Mouse (Mus musculus): Measurements from ENCODE around the gene Rsf1. TPM values are rescaled to one million over a fixed set of nuclear protein-coding genes. Genes with fewer than 3 reads are reported as not detected.

The Rsf1 gene
- polyA plus RNA-seq, 1 experiment: 3.6 TPM

DNA sequence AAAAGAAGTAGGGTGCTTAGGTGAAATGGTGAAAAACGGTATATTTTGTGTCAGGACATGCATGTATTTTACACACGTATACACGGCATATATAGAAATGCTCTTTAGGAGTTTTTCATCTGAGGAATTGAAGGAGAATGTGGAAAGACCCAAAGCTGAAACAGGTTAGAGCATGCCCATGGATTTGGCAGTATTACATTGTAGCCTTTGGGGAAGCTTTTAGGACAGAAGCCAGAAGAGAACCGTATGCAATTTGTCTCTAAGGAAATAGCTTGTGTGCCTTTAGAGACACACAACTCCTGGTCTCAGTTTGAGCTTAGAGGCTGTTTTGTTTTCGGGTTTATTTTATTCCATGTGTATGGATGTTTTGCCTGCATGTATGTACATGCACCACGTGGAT, 121.4 kb downstream of the Rsf1 start:
- H3ac ChIP-seq (ENCODE audit: control insufficient read depth, insufficient read length, low read depth): no peak overlapping the region

DNA sequence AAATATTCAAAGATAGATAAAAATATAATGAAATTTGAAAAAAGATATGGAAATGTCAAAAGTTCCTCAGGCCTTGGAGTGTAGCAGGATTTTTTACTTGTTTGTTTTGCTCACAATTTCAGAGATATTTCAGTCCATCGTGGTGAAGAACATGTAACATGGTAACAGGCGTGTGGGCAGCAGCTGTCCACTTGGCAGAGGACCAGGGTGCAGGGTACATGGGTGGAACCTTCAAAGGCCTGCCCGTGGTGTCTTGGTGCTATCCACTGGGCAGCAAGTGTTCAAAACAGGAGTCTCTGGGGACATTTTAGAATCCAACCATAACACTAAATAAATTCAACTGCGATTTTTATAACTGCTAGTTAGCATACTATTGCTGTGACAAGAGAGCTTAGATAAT, 127.4 kb downstream of the Rsf1 start:
- TF ChIP-seq CTCF (IDR thresholded peaks at IDR 0.05; ENCODE audit: control insufficient read depth, insufficient read depth, insufficient read length) (no peak), MAX (IDR thresholded peaks at IDR 0.05) (no peak)
- Histone ChIP-seq H3K4me3 (ENCODE audit: insufficient read depth, poor library complexity, severe bottlenecking) (no peak overlapping the region), H3K79me2 (ENCODE audit: control insufficient read depth, insufficient read depth) (peaks cover 64% of the 10 kb centered on the region), H3K79me3 (ENCODE audit: low read depth) (peaks cover 23% of the 10 kb centered on the region), H3K36me3 (ENCODE audit: control insufficient read depth, insufficient read depth) (peaks cover 5% of the 10 kb centered on the region), H3K27me3 (ENCODE audit: control insufficient read depth, insufficient read depth, insufficient read length) (no peaks in the 10 kb centered on the region), H3ac (ENCODE audit: control insufficient read depth, insufficient read length, low read depth) (no peak overlapping the region)

More for the DNA sequence above, 121.4 kb downstream of the Rsf1 start:
- no peaks in the 10 kb centered on the region for H3K27me3 ChIP-seq (ENCODE audit: control insufficient read depth, insufficient read depth, insufficient read length)
- H3K79me2 ChIP-seq (ENCODE audit: control insufficient read depth, insufficient read depth): peaks cover 99% of the 10 kb centered on the region
- no peaks in the 10 kb centered on the region for H3K36me3 ChIP-seq (ENCODE audit: control insufficient read depth, insufficient read depth)
- H3K79me3 ChIP-seq (ENCODE audit: low read depth): peaks cover 68% of the 10 kb centered on the region
- TF ChIP-seq MYOD1 (IDR thresholded peaks at IDR 0.05; ENCODE audit: control insufficient read depth, insufficient read length, low read depth) (no peak), FOSL1 (IDR thresholded peaks at IDR 0.05; ENCODE audit: insufficient read depth, low read length, poor library complexity, severe bottlenecking) (no peak), USF1 (IDR thresholded peaks at IDR 0.05; ENCODE audit: low read depth) (no peak), CTCF (IDR thresholded peaks at IDR 0.05; ENCODE audit: control insufficient read depth, insufficient read depth, insufficient read length) (no peak), CEBPB (IDR thresholded peaks at IDR 0.05; ENCODE audit: low read depth) (no peak), MAX (IDR thresholded peaks at IDR 0.05) (no peak), MYOG (IDR thresholded peaks at IDR 0.05; ENCODE audit: control insufficient read depth, extremely low read depth, insufficient read length) (no peak)
- no peak overlapping the region for H3K4me3 ChIP-seq (ENCODE audit: insufficient read depth, poor library complexity, severe bottlenecking)

DNA sequence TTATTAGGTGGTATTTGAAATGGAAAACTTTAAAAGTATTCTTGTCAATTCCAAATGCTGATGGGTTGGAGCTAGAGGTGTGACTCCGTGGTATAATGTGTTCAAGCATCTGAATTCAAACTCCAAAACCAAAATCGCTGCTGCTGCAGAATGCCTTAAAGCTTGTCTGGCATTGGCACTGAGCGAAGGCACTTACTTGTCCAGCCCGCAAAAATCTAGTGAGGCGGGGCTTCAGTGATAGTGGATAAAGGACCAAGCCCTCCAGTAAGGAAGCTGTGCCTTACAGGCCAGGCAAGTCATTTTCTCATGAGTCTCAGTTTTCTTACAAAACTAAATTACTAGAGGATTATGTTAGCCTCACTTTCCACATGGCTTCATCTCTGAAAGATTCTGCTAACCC, 128.1 kb downstream of the Rsf1 start:
- no peak for TF ChIP-seq MYOD1 (IDR thresholded peaks at IDR 0.05; ENCODE audit: control insufficient read depth, insufficient read length, low read depth)
- no peak for TF ChIP-seq MAX (IDR thresholded peaks at IDR 0.05)
- no peak for TF ChIP-seq USF1 (IDR thresholded peaks at IDR 0.05; ENCODE audit: low read depth)
- no peak for TF ChIP-seq FOSL1 (IDR thresholded peaks at IDR 0.05; ENCODE audit: insufficient read depth, low read length, poor library complexity, severe bottlenecking)
- no peak for TF ChIP-seq CTCF (IDR thresholded peaks at IDR 0.05; ENCODE audit: control insufficient read depth, insufficient read depth, insufficient read length)
- no peak for TF ChIP-seq CEBPB (IDR thresholded peaks at IDR 0.05; ENCODE audit: low read depth)
- TF ChIP-seq MYOG (IDR thresholded peaks at IDR 0.05; ENCODE audit: control insufficient read depth, extremely low read depth, insufficient read length): no peak
- Histone ChIP-seq H3K79me2 (ENCODE audit: control insufficient read depth, insufficient read depth) (peaks cover 57% of the 10 kb centered on the region), H3K36me3 (ENCODE audit: control insufficient read depth, insufficient read depth) (peaks cover 9% of the 10 kb centered on the region), H3K4me3 (ENCODE audit: insufficient read depth, poor library complexity, severe bottlenecking) (no peak overlapping the region), H3K27me3 (ENCODE audit: control insufficient read depth, insufficient read depth, insufficient read length) (no peaks in the 10 kb centered on the region), H3K79me3 (ENCODE audit: low read depth) (peaks cover 17% of the 10 kb centered on the region), H3ac (ENCODE audit: control insufficient read depth, insufficient read length, low read depth) (no peak overlapping the region)

DNA sequence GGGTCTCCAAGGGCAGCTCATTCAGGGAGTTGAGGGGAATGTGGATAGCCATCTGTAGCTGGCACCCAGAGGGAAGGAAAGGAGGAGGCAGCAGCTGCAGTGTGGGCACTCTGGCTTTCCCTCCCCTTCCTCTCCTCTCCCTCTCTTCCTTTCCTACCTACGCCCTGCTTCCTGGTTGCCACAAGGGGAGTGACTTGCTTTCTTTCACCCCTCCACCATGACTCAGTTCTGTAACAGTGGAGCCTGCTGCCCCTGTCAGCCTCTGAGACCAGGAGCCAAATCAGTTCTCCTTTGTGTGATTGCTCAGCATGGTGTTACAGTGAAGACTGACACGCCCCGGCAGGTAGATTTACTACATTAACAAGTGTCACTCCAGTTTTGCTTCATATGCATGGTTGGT, 129.5 kb downstream of the Rsf1 start:
- Histone ChIP-seq H3K79me2 (ENCODE audit: control insufficient read depth, insufficient read depth) (peaks cover 43% of the 10 kb centered on the region), H3K79me3 (ENCODE audit: low read depth) (peaks cover 6% of the 10 kb centered on the region)
- no peak for TF ChIP-seq USF1 (IDR thresholded peaks at IDR 0.05; ENCODE audit: low read depth)
- no peak for TF ChIP-seq CTCF (IDR thresholded peaks at IDR 0.05; ENCODE audit: control insufficient read depth, insufficient read depth, insufficient read length)
- no peak for TF ChIP-seq MAX (IDR thresholded peaks at IDR 0.05)
- no peak for TF ChIP-seq MYOG (IDR thresholded peaks at IDR 0.05; ENCODE audit: control insufficient read depth, extremely low read depth, insufficient read length)
- no peak for TF ChIP-seq CEBPB (IDR thresholded peaks at IDR 0.05; ENCODE audit: low read depth)
- TF ChIP-seq MYOD1 (IDR thresholded peaks at IDR 0.05; ENCODE audit: control insufficient read depth, insufficient read length, low read depth): no peak
- TF ChIP-seq FOSL1 (IDR thresholded peaks at IDR 0.05; ENCODE audit: insufficient read depth, low read length, poor library complexity, severe bottlenecking): no peak

DNA sequence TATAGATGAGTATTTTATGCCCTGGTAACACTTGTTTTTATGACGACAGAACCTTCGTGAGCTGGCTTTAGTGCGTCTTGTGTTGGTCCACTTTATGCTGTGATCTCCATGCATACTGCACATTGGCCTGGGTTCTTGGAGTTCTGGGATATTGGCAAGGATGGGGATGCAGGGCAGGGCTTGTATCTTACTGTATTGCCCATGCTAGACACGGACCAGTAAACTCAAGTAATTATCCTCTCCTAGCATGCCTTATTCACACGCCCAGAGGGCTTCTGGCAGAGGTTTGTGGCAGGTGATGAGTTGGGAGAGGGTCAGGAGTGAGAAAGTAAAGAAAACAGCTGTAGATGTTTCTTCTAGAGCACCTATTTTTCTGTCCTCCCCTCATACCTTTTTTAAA, 135.0 kb downstream of the Rsf1 start:
- no peaks in the 10 kb centered on the region for H3K79me3 ChIP-seq (ENCODE audit: low read depth)

More for the DNA sequence above, 129.5 kb downstream of the Rsf1 start:
- Histone ChIP-seq H3ac (ENCODE audit: control insufficient read depth, insufficient read length, low read depth) (no peak overlapping the region), H3K27me3 (ENCODE audit: control insufficient read depth, insufficient read depth, insufficient read length) (no peaks in the 10 kb centered on the region), H3K4me3 (ENCODE audit: insufficient read depth, poor library complexity, severe bottlenecking) (no peak overlapping the region), H3K36me3 (ENCODE audit: control insufficient read depth, insufficient read depth) (peaks cover 19% of the 10 kb centered on the region)

DNA sequence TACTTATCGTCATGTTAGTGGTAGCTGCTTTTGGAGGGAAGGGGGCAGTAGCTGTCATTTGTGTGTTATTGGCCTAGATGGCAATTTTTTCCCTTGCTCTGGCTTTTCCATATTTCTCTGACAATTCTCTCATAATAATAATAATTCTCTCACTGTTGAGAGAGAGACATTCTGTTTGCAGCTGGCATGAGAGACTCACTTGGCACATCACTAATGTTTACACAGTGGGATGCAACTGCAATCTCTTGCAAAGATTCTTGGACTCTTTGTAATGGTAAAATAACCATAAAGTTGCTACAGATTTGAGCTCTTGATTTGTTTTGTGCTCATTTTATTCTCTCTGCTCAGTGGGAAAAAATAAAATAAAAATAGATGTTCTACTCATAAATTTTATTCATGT, 137.6 kb downstream of the Rsf1 start:
- Histone ChIP-seq H3K79me3 (ENCODE audit: low read depth) (no peaks in the 10 kb centered on the region), H3K4me3 (ENCODE audit: insufficient read depth, poor library complexity, severe bottlenecking) (no peak overlapping the region), H3K27me3 (ENCODE audit: control insufficient read depth, insufficient read depth, insufficient read length) (no peaks in the 10 kb centered on the region), H3ac (ENCODE audit: control insufficient read depth, insufficient read length, low read depth) (no peak overlapping the region), H3K79me2 (ENCODE audit: control insufficient read depth, insufficient read depth) (no peaks in the 10 kb centered on the region), H3K36me3 (ENCODE audit: control insufficient read depth, insufficient read depth) (peaks cover 35% of the 10 kb centered on the region)
- no peak for TF ChIP-seq CEBPB (IDR thresholded peaks at IDR 0.05; ENCODE audit: low read depth)
- TF ChIP-seq MYOD1 (IDR thresholded peaks at IDR 0.05; ENCODE audit: control insufficient read depth, insufficient read length, low read depth): no peak
- TF ChIP-seq MYOG (IDR thresholded peaks at IDR 0.05; ENCODE audit: control insufficient read depth, extremely low read depth, insufficient read length): no peak
- TF ChIP-seq CTCF (IDR thresholded peaks at IDR 0.05; ENCODE audit: control insufficient read depth, insufficient read depth, insufficient read length): no peak
- TF ChIP-seq MAX (IDR thresholded peaks at IDR 0.05): no peak
- TF ChIP-seq USF1 (IDR thresholded peaks at IDR 0.05; ENCODE audit: low read depth): no peak
- TF ChIP-seq FOSL1 (IDR thresholded peaks at IDR 0.05; ENCODE audit: insufficient read depth, low read length, poor library complexity, severe bottlenecking): no peak

More for the DNA sequence above, 135.0 kb downstream of the Rsf1 start:
- Histone ChIP-seq H3K79me2 (ENCODE audit: control insufficient read depth, insufficient read depth) (no peaks in the 10 kb centered on the region), H3K27me3 (ENCODE audit: control insufficient read depth, insufficient read depth, insufficient read length) (no peaks in the 10 kb centered on the region), H3K36me3 (ENCODE audit: control insufficient read depth, insufficient read depth) (peaks cover 40% of the 10 kb centered on the region), H3K4me3 (ENCODE audit: insufficient read depth, poor library complexity, severe bottlenecking) (no peak overlapping the region), H3ac (ENCODE audit: control insufficient read depth, insufficient read length, low read depth) (no peak overlapping the region)
- no peak for TF ChIP-seq MYOG (IDR thresholded peaks at IDR 0.05; ENCODE audit: control insufficient read depth, extremely low read depth, insufficient read length)
- TF ChIP-seq MYOD1 (IDR thresholded peaks at IDR 0.05; ENCODE audit: control insufficient read depth, insufficient read length, low read depth): no peak
- no peak for TF ChIP-seq USF1 (IDR thresholded peaks at IDR 0.05; ENCODE audit: low read depth)
- no peak for TF ChIP-seq MAX (IDR thresholded peaks at IDR 0.05)
- no peak for TF ChIP-seq CEBPB (IDR thresholded peaks at IDR 0.05; ENCODE audit: low read depth)
- no peak for TF ChIP-seq FOSL1 (IDR thresholded peaks at IDR 0.05; ENCODE audit: insufficient read depth, low read length, poor library complexity, severe bottlenecking)
- TF ChIP-seq CTCF (IDR thresholded peaks at IDR 0.05; ENCODE audit: control insufficient read depth, insufficient read depth, insufficient read length): no peak
